In the genomic region with DNA sequence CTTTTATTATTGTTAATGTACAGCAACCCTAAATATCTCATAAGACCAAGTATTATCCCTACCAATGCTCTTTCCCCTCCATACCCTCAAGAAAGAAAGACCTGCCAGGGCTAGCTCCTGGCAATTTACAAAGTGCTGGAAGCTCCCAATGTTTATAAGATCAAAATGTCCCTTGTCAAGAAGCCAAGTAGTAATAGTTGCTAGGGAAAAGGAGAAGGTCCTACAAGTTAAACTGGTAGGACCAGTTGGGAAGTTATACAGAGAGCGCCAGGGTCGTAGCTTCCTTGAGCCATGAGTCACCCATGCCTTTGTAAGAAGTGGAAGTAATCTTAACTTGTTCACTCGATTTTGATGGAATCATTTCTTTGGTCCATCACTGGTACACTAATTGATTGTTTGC, we compare ENCODE assay signal across 32 mouse cellular contexts.
DNase-seq lines count a peak whose midpoint lies in the region; ATAC-seq and TF ChIP-seq lines count a peak whose summit lies in the region.
"Had no signal": no experiment of that assay in that cellular context is flagged by ENCODE, and none has a peak within 500 bp of the region (broad histone marks: within the 10 kb centered on the region; RNA-seq: fewer than 3 reads in every experiment).

No protein-coding gene starts in this region.

- 0 out of 2 replicates have a peak, but pooled peaks cover 3% of the 10 kb centered on the region for H3K4me1 ChIP-seq in intestine, embryonic 14.5 days (replicated peaks; ENCODE audit: control insufficient read depth, insufficient read depth, low read length)
- H3K4me1 ChIP-seq in intestine, postnatal 0 days (replicated peaks; ENCODE audit: control insufficient read depth, insufficient read depth, low read length), result no peaks in the 10 kb centered on the region
- no peaks in the 10 kb centered on the region for H3K4me1 ChIP-seq in stomach, postnatal 0 days (replicated peaks; ENCODE audit: control insufficient read depth, insufficient read depth)
- H3K4me1 ChIP-seq in forebrain, embryonic 16.5 days (replicated peaks; ENCODE audit: control insufficient read depth, insufficient read depth, low read length), result no peaks in the 10 kb centered on the region
- H3K4me1 ChIP-seq: embryonic facial prominence, embryonic 10.5 days; embryonic facial prominence, embryonic 13.5 days; forebrain, embryonic 10.5 days; forebrain, embryonic 13.5 days; heart, embryonic 10.5 days; heart, embryonic 13.5 days had no signal

- H3K4me2 ChIP-seq in intestine, embryonic 14.5 days (ENCODE audit: low read length), result no peak overlapping the region
- no peak overlapping the region for H3K4me2 ChIP-seq in intestine, postnatal 0 days (replicated peaks; ENCODE audit: low read depth)
- no peak overlapping the region for H3K4me2 ChIP-seq in stomach, postnatal 0 days (replicated peaks; ENCODE audit: low read depth)
- no peak overlapping the region for H3K4me2 ChIP-seq in forebrain, embryonic 16.5 days (ENCODE audit: low read length)
- H3K4me2 ChIP-seq: embryonic facial prominence, embryonic 13.5 days; forebrain, embryonic 13.5 days; heart, embryonic 13.5 days; hindbrain, embryonic 14.5 days had no signal

- no peak overlapping the region for H3K27ac ChIP-seq in intestine, embryonic 14.5 days (ENCODE audit: low read depth)
- H3K27ac ChIP-seq in intestine, postnatal 0 days (ENCODE audit: low read depth, low read length), result no peak overlapping the region
- H3K27ac ChIP-seq in stomach, postnatal 0 days (replicated peaks), result no peak overlapping the region; the same call in 1 of the 2 replicates
- H3K27ac ChIP-seq in forebrain, embryonic 16.5 days (ENCODE audit: low read length), result no peak overlapping the region
- H3K27ac ChIP-seq: embryonic facial prominence, embryonic 10.5 days; embryonic facial prominence, embryonic 13.5 days; forebrain, embryonic 10.5 days; forebrain, embryonic 13.5 days; heart, embryonic 10.5 days; heart, embryonic 13.5 days; hindbrain, embryonic 14.5 days; hindbrain, postnatal 0 days had no signal

- no peak overlapping the region for H3K4me3 ChIP-seq in intestine, embryonic 14.5 days (ENCODE audit: low read depth, low read length)
- H3K4me3 ChIP-seq in intestine, postnatal 0 days (ENCODE audit: low read depth, low read length), result no peak overlapping the region
- H3K4me3 ChIP-seq in stomach, postnatal 0 days (ENCODE audit: low read depth, low read length), result no peak overlapping the region
- H3K4me3 ChIP-seq in forebrain, embryonic 16.5 days (replicated peaks; ENCODE audit: low read length), result no peak overlapping the region
- H3K4me3 ChIP-seq: embryonic facial prominence, embryonic 10.5 days; embryonic facial prominence, embryonic 13.5 days; erythroblast, embryonic 14.5 days; forebrain, embryonic 10.5 days; forebrain, embryonic 13.5 days; heart, embryonic 10.5 days; heart, embryonic 13.5 days had no signal

- 65% methylated on average over 3 of the region's 3 CpGs for WGBS in intestine, embryonic 14.5 days
- WGBS in intestine, postnatal 0 days, result 41% methylated on average over 3 of the region's 3 CpGs
- 24% methylated on average over 3 of the region's 3 CpGs for WGBS in large intestine, adult 2 months
- 43% methylated on average over 3 of the region's 3 CpGs for WGBS in stomach, postnatal 0 days
- WGBS in forebrain, embryonic 16.5 days, result 90% methylated on average over 3 of the region's 3 CpGs

- H3K36me3 ChIP-seq in intestine, embryonic 14.5 days (ENCODE audit: control insufficient read depth, insufficient read depth, low read length), result no peaks in the 10 kb centered on the region
- H3K36me3 ChIP-seq in intestine, postnatal 0 days (ENCODE audit: control insufficient read depth, insufficient read depth), result no peaks in the 10 kb centered on the region
- no peaks in the 10 kb centered on the region for H3K36me3 ChIP-seq in stomach, postnatal 0 days (ENCODE audit: control insufficient read depth, insufficient read depth, low read length)
- H3K36me3 ChIP-seq in forebrain, embryonic 16.5 days (ENCODE audit: control insufficient read depth, insufficient read depth), result no peaks in the 10 kb centered on the region
- H3K36me3 ChIP-seq: embryonic facial prominence, embryonic 10.5 days; embryonic facial prominence, embryonic 13.5 days; forebrain, embryonic 10.5 days; G1E; heart, embryonic 10.5 days; heart, embryonic 13.5 days had no signal

- no peaks in the 10 kb centered on the region for H3K27me3 ChIP-seq in intestine, embryonic 14.5 days (replicated peaks; ENCODE audit: control insufficient read depth, insufficient read depth, low read length)
- H3K27me3 ChIP-seq in intestine, postnatal 0 days (replicated peaks; ENCODE audit: control insufficient read depth, insufficient read depth, low read length), result no peaks in the 10 kb centered on the region
- H3K27me3 ChIP-seq in stomach, postnatal 0 days (ENCODE audit: control insufficient read depth, insufficient read depth, low read length), result no peaks in the 10 kb centered on the region
- no peaks in the 10 kb centered on the region for H3K27me3 ChIP-seq in forebrain, embryonic 16.5 days (replicated peaks; ENCODE audit: control insufficient read depth, insufficient read depth, low read length)
- H3K27me3 ChIP-seq: CH12.LX; embryonic facial prominence, embryonic 13.5 days; forebrain, embryonic 13.5 days; heart, embryonic 13.5 days; Patski had no signal

- DNase-seq in intestine, embryonic 14.5 days (ENCODE audit: low spot score), result no peak
- peak; percentile 81 for DNase-seq in gonadal fat pad, adult 2 months (ENCODE audit: low read depth)
- DNase-seq in large intestine, adult 2 months (ENCODE audit: low read depth, low spot score), result peak; percentile 37
- DNase-seq in stomach, postnatal 0 days (ENCODE audit: low spot score), result no peak
- no peak for DNase-seq in left cerebral cortex, postnatal 14 days (ENCODE audit: low spot score in 2 of 2)
- DNase-seq: adrenal gland, postnatal 14 days; B cell, adult 2 months; cerebellum, adult 11-12 months; cerebellum, adult 8-10 months; cerebellum, postnatal 10 days; cerebellum, postnatal 36 days; embryo, embryonic 11 days; gastrocnemius, postnatal 10 days; gastrocnemius, postnatal 36 days; heart, adult 18-20 months; heart, postnatal 14 days; heart, postnatal 4 days had no signal

- ATAC-seq in intestine, embryonic 14.5 days (replicated peaks; ENCODE audit: low FRiP score, low TSS enrichment, low read depth), result peak; percentile 70
- ATAC-seq in intestine, postnatal 0 days, result no peak
- 0 out of 2 replicates have a peak, but pooled peaks have one; percentile 21 for ATAC-seq in stomach, postnatal 0 days (ENCODE audit: low FRiP score, low TSS enrichment)
- ATAC-seq in forebrain, embryonic 16.5 days, result no peak
- ATAC-seq: forebrain, embryonic 13.5 days; hindbrain, postnatal 0 days; inflammation-experienced regulatory T-cells, adult 6 months; Patski had no signal

- no peak overlapping the region for H3K9ac ChIP-seq in intestine, embryonic 14.5 days (ENCODE audit: low read length)
- H3K9ac ChIP-seq in intestine, postnatal 0 days (ENCODE audit: low read depth, low read length), result no peak overlapping the region
- H3K9ac ChIP-seq in stomach, postnatal 0 days (ENCODE audit: low read length), result no peak overlapping the region
- H3K9ac ChIP-seq in forebrain, embryonic 16.5 days (replicated peaks; ENCODE audit: low read depth, low read length), result no peak overlapping the region
- H3K9ac ChIP-seq: embryonic facial prominence, embryonic 13.5 days; forebrain, embryonic 13.5 days; heart, embryonic 13.5 days; hindbrain, embryonic 14.5 days had no signal

- intact Hi-C loops in left cerebral cortex, postnatal 14 days (cut with DNase I), result no loop called here

- TF ChIP-seq EP300 in stomach, postnatal 0 days (optimal IDR thresholded peaks at IDR 0.05), result no peak

- no peaks in the 10 kb centered on the region for H3K9me3 ChIP-seq in intestine, embryonic 14.5 days (ENCODE audit: control insufficient read depth, low read length)
- no peaks in the 10 kb centered on the region for H3K9me3 ChIP-seq in intestine, postnatal 0 days (ENCODE audit: control insufficient read depth)
- H3K9me3 ChIP-seq in stomach, postnatal 0 days (ENCODE audit: control insufficient read depth, low read length), result no peaks in the 10 kb centered on the region
- H3K9me3 ChIP-seq in forebrain, embryonic 16.5 days (ENCODE audit: control insufficient read depth, low read length), result no peaks in the 10 kb centered on the region
- H3K9me3 ChIP-seq: embryonic facial prominence, embryonic 10.5 days; embryonic facial prominence, embryonic 13.5 days; forebrain, embryonic 10.5 days; forebrain, embryonic 13.5 days; G1E; heart, embryonic 10.5 days; heart, embryonic 13.5 days had no signal

- TF ChIP-seq CTCF in intestine, postnatal 0 days (IDR thresholded peaks at IDR 0.05; ENCODE audit: low read depth), result no peak
- no peak for TF ChIP-seq CTCF in stomach, postnatal 0 days (IDR thresholded peaks at IDR 0.05; ENCODE audit: low read depth)

Comparison
In these comparisons a context has a peak if more than half of its experiments do, and no peak if none do; other contexts are left out.
1. ATAC-seq: peak in intestine, embryonic 14.5 days (single experiment) and stomach, postnatal 0 days (single experiment); none in intestine, postnatal 0 days (single experiment) and forebrain, embryonic 16.5 days (single experiment).
2. DNase-seq: peak in gonadal fat pad, adult 2 months (single experiment) and large intestine, adult 2 months (single experiment); none in intestine, embryonic 14.5 days (single experiment), stomach, postnatal 0 days (single experiment) and left cerebral cortex, postnatal 14 days (0 of 2).